8 mouse cellular contexts compared by ENCODE assay signal in genomic region chr2:26603159-26603558, GRCm38 (mm10). TPM values are rescaled to one million over a fixed set of nuclear protein-coding genes. Genes with fewer than 3 reads are reported as not detected.
DNase-seq lines count a peak whose midpoint lies in the region; ATAC-seq and TF ChIP-seq lines count a peak whose summit lies in the region.

No protein-coding gene starts in this region.

- no peaks in the 10 kb centered on the region for H3K9me3 ChIP-seq in intestine, embryonic 14.5 days (ENCODE audit: control insufficient read depth, low read length)
- H3K9me3 ChIP-seq in midbrain, postnatal 0 days (ENCODE audit: low read length) = no peaks in the 10 kb centered on the region

- H3K4me3 ChIP-seq in layer of hippocampus, adult 2 months = peak overlapping the region; percentile 65; the same call in 1 of the 2 replicates
- peak overlapping the region; percentile 96 for H3K4me3 ChIP-seq in bone marrow macrophage, adult 2 months (ENCODE audit: insufficient read depth, low read length)
- H3K4me3 ChIP-seq in intestine, embryonic 14.5 days (ENCODE audit: low read depth, low read length) = peak overlapping the region; percentile 70
- peak overlapping the region; percentile 49 for H3K4me3 ChIP-seq in midbrain, postnatal 0 days (ENCODE audit: low read depth, low read length)

- no peak for DNase-seq in layer of hippocampus, adult 2 months (ENCODE audit: low spot score in 2 of 2)
- DNase-seq in layer of hippocampus, adult 18-20 months (ENCODE audit: low spot score in 2 of 2) = no peak
- DNase-seq in intestine, embryonic 14.5 days (ENCODE audit: low spot score) = no peak
- DNase-seq in midbrain, postnatal 0 days (ENCODE audit: low spot score) = no peak
- DNase-seq in embryo, embryonic 9.5 days (ENCODE audit: extremely low spot score) = no peak
- no peak for DNase-seq in spleen, postnatal 10 days (ENCODE audit: low spot score in 2 of 2)
- no peak for DNase-seq in gastrocnemius, postnatal 25 days

- no peak for TF ChIP-seq POLR2A in bone marrow macrophage, adult 2 months (IDR thresholded peaks at IDR 0.05; ENCODE audit: borderline replicate concordance, low read depth, low read length)

- H3K4me2 ChIP-seq in intestine, embryonic 14.5 days (ENCODE audit: low read length) = peak overlapping the region; percentile 78
- H3K4me2 ChIP-seq in midbrain, postnatal 0 days (ENCODE audit: low read depth, low read length, poor library complexity, severe bottlenecking) = peak overlapping the region; percentile 79

- no peaks in the 10 kb centered on the region for H3K36me3 ChIP-seq in intestine, embryonic 14.5 days (ENCODE audit: control insufficient read depth, insufficient read depth, low read length)
- H3K36me3 ChIP-seq in midbrain, postnatal 0 days (ENCODE audit: insufficient read depth, low read length) = no peaks in the 10 kb centered on the region

- peaks cover 23% of the 10 kb centered on the region for H3K4me1 ChIP-seq in bone marrow macrophage, adult 2 months (ENCODE audit: control insufficient read depth, insufficient read depth, low read length)
- H3K4me1 ChIP-seq in intestine, embryonic 14.5 days (replicated peaks; ENCODE audit: control insufficient read depth, insufficient read depth, low read length) = peaks cover 24% of the 10 kb centered on the region
- H3K4me1 ChIP-seq in midbrain, postnatal 0 days (ENCODE audit: insufficient read depth, low read length) = peaks cover 4% of the 10 kb centered on the region; the same call in 1 of the 2 replicates

- H3K27me3 ChIP-seq in intestine, embryonic 14.5 days (replicated peaks; ENCODE audit: control insufficient read depth, insufficient read depth, low read length) = no peaks in the 10 kb centered on the region
- peaks cover 8% of the 10 kb centered on the region; the same call in 1 of the 2 replicates for H3K27me3 ChIP-seq in midbrain, postnatal 0 days (ENCODE audit: insufficient read depth, low read length)

- no peak for TF ChIP-seq CTCF in layer of hippocampus, adult 2 months (conservative IDR thresholded peaks at IDR 0.05)
- TF ChIP-seq CTCF in bone marrow macrophage, adult 2 months (IDR thresholded peaks at IDR 0.05; ENCODE audit: low read depth, low read length) = no peak
- no peak for TF ChIP-seq CTCF in midbrain, postnatal 0 days (IDR thresholded peaks at IDR 0.05)

- peak overlapping the region; percentile 79 for H3K9ac ChIP-seq in intestine, embryonic 14.5 days (ENCODE audit: low read length)
- H3K9ac ChIP-seq in midbrain, postnatal 0 days (replicated peaks; ENCODE audit: low read length, poor library complexity, severe bottlenecking) = peak overlapping the region; percentile 66

- ATAC-seq in intestine, embryonic 14.5 days (replicated peaks; ENCODE audit: low FRiP score, low TSS enrichment, low read depth) = no peak
- no peak for ATAC-seq in midbrain, postnatal 0 days (ENCODE audit: low FRiP score)

- WGBS in intestine, embryonic 14.5 days = 7% methylated on average over 6 of the region's 6 CpGs
- 32% methylated on average over 6 of the region's 6 CpGs for WGBS in midbrain, postnatal 0 days

- no peak overlapping the region for H3K27ac ChIP-seq in layer of hippocampus, adult 2 months
- H3K27ac ChIP-seq in bone marrow macrophage, adult 2 months (ENCODE audit: insufficient read depth, low read depth, low read length) = peak overlapping the region; percentile 80; the same call in 1 of the 2 replicates
- peak overlapping the region; percentile 85; the same call in 1 of the 2 replicates for H3K27ac ChIP-seq in intestine, embryonic 14.5 days (ENCODE audit: low read depth)
- no peak overlapping the region for H3K27ac ChIP-seq in midbrain, postnatal 0 days (ENCODE audit: low read depth, low read length)

RNA-seq across cellular contexts. Expression of gene Agpat2, which starts 1.1 kb away (rescaled TPM):
- total RNA-seq in layer of hippocampus, adult 2 months (2021) = 1 to 10 TPM; 1.6 to 2.5 TPM
- total RNA-seq in layer of hippocampus, adult 18-20 months (2021) = 1 to 10 TPM; 2.1 to 2.5 TPM
- polyA plus RNA-seq in bone marrow macrophage, adult 2 months (2012; ENCODE audit: insufficient read depth, insufficient read length, missing spikeins) = 35.3 and 38.5 TPM in 2 replicates
- 47.5 and 53.8 TPM in 2 replicates for polyA plus RNA-seq in intestine, embryonic 14.5 days (2014; fragmentation: Nextera tagmentation; extraction: Ambion mirVana)
- total RNA-seq in midbrain, postnatal 0 days (2014; rRNA removed) = 6.4 and 8.4 TPM in 2 replicates
- polyA plus RNA-seq in midbrain, postnatal 0 days (2015; fragmentation: Nextera tagmentation; extraction: Ambion mirVana) = 5.0 and 6.3 TPM in 2 replicates
- total RNA-seq in gastrocnemius, postnatal 25 days (2021) = 10 to 100 TPM in 1 of 2 experiments, 1 to 10 TPM in 1; 3.0 to 14.6 TPM

RNA-seq across cellular contexts. Expression of gene Gm20532, which starts 16.7 kb away (rescaled TPM):
- total RNA-seq in layer of hippocampus, adult 2 months (2021) = not detected
- not detected for total RNA-seq in layer of hippocampus, adult 18-20 months (2021)
- polyA plus RNA-seq in bone marrow macrophage, adult 2 months (2012; ENCODE audit: insufficient read depth, insufficient read length, missing spikeins) = not detected in 2 replicates
- not detected in 2 replicates for polyA plus RNA-seq in intestine, embryonic 14.5 days (2014; fragmentation: Nextera tagmentation; extraction: Ambion mirVana)
- total RNA-seq in midbrain, postnatal 0 days (2014; rRNA removed) = not detected in 2 replicates
- 0.25 TPM in 1 of 2 replicates, not detected in the other for polyA plus RNA-seq in midbrain, postnatal 0 days (2015; fragmentation: Nextera tagmentation; extraction: Ambion mirVana)
- total RNA-seq in gastrocnemius, postnatal 25 days (2021) = not detected

RNA-seq across cellular contexts. Expression of gene Egfl7, which starts 23.3 kb away (rescaled TPM):
- total RNA-seq in layer of hippocampus, adult 2 months (2021) = 10 to 100 TPM; 72.2 to 74.3 TPM
- total RNA-seq in layer of hippocampus, adult 18-20 months (2021) = 10 to 100 TPM; 53.5 to 59.7 TPM
- 1.5 TPM in 1 of 2 replicates, not detected in the other for polyA plus RNA-seq in bone marrow macrophage, adult 2 months (2012; ENCODE audit: insufficient read depth, insufficient read length, missing spikeins)
- 129 and 135 TPM in 2 replicates for polyA plus RNA-seq in intestine, embryonic 14.5 days (2014; fragmentation: Nextera tagmentation; extraction: Ambion mirVana)
- total RNA-seq in midbrain, postnatal 0 days (2014; rRNA removed) = 69.9 and 83.0 TPM in 2 replicates
- 63.2 and 70.9 TPM in 2 replicates for polyA plus RNA-seq in midbrain, postnatal 0 days (2015; fragmentation: Nextera tagmentation; extraction: Ambion mirVana)
- total RNA-seq in gastrocnemius, postnatal 25 days (2021) = 10 to 100 TPM; 42.3 to 67.2 TPM

RNA-seq across cellular contexts. Expression of gene Fam69b, which starts 25.1 kb away (rescaled TPM):
- total RNA-seq in layer of hippocampus, adult 2 months (2021) = 10 to 100 TPM; 70.3 to 72.6 TPM
- 10 to 100 TPM; 67.9 to 72.8 TPM for total RNA-seq in layer of hippocampus, adult 18-20 months (2021)
- not detected in 2 replicates for polyA plus RNA-seq in bone marrow macrophage, adult 2 months (2012; ENCODE audit: insufficient read depth, insufficient read length, missing spikeins)
- polyA plus RNA-seq in intestine, embryonic 14.5 days (2014; fragmentation: Nextera tagmentation; extraction: Ambion mirVana) = 39.7 and 41.3 TPM in 2 replicates
- 237 and 261 TPM in 2 replicates for total RNA-seq in midbrain, postnatal 0 days (2014; rRNA removed)
- 155 and 162 TPM in 2 replicates for polyA plus RNA-seq in midbrain, postnatal 0 days (2015; fragmentation: Nextera tagmentation; extraction: Ambion mirVana)
- total RNA-seq in gastrocnemius, postnatal 25 days (2021) = 1 to 10 TPM; 1.3 to 2.5 TPM

Comparison
In these comparisons a context has a peak if more than half of its experiments do, and no peak if none do; other contexts are left out.
1. H3K27ac ChIP-seq: peak in bone marrow macrophage, adult 2 months (single experiment) and intestine, embryonic 14.5 days (single experiment); none in layer of hippocampus, adult 2 months (single experiment) and midbrain, postnatal 0 days (single experiment).
2. Peak in every context shown above with its lines, with median percentiles within 50 percentile points of each other: H3K4me3 ChIP-seq.